Mouse (Mus musculus) limb, embryonic 15.5 days (tissue): ENCODE measurements around the gene Homer3. TPM values are rescaled to one million over a fixed set of nuclear protein-coding genes. Genes with fewer than 3 reads are reported as not detected.

Experiments
- ATAC-seq: fragments of 200-750 bp; cut with Nextera tagmentation; 2 replicates; pipeline ENCODE4 v1.8.0; 2017; ENCODE audit warnings: low read depth, moderate TSS enrichment; ENCODE audit not compliant: insufficient number of reproducible peaks, low FRiP score, low TSS enrichment
- H3K27ac ChIP-seq: fragments of 300-500 bp; sonication (generic); 2 replicates; pipeline ENCODE4 v1.5.1; 2015; ENCODE audit warnings: moderate library complexity, mild to moderate bottlenecking, inconsistent platforms
- H3K27me3 ChIP-seq: fragments of 300-500 bp; sonication (generic); 2 replicates; pipeline ENCODE4 v1.6.1; 2015; ENCODE audit warnings: inconsistent platforms
- H3K36me3 ChIP-seq: fragments of 300-500 bp; sonication (generic); 2 replicates; pipeline ENCODE4 v1.6.1; 2015; ENCODE audit warnings: inconsistent platforms
- H3K4me1 ChIP-seq: fragments of 300-500 bp; sonication (generic); 2 replicates; pipeline ENCODE4 v1.6.1; 2015; ENCODE audit warnings: inconsistent platforms
- H3K4me2 ChIP-seq: fragments of 300-500 bp; sonication (generic); 2 replicates; pipeline ENCODE4 v1.6.1; 2015; ENCODE audit warnings: mild to moderate bottlenecking, inconsistent platforms
- H3K4me3 ChIP-seq: fragments of 300-500 bp; sonication (generic); 2 replicates; pipeline ENCODE4 v1.5.1; 2015; ENCODE audit warnings: mild to moderate bottlenecking, inconsistent platforms
- H3K9ac ChIP-seq: fragments of 300-500 bp; sonication (generic); 2 replicates; pipeline ENCODE4 v1.6.1; 2015; ENCODE audit warnings: inconsistent platforms
- H3K9me3 ChIP-seq: fragments of 300-500 bp; sonication (generic); 2 replicates; pipeline ENCODE4 v1.6.1; 2016; ENCODE audit warnings: inconsistent platforms
- WGBS: fragments of 180-500 bp; shearing (Covaris S2); methylation state at CpG from one replicate; pipeline ENCODE4 v1.1.7; 2015; 5-methylcytosine and 5-hydroxymethylcytosine counted together
- polyA plus RNA-seq: library from polyadenylated mRNA; unstranded; fragments of >200 nt; fragmentation: Nextera tagmentation; extraction: Ambion mirVana; gene quantifications from 2 replicates; pipeline ENCODE4 v1.2.1, GENCODE M21; 2015

Homer3 gene
- polyA plus RNA-seq, 1 experiment from 2014 or later = 40.7 TPM

GRCm38 (mm10) chr8:70327512-70327911 lies 44.9 kb downstream of the Homer3 start:
- 89% methylated on average over 6 of the region's 6 CpGs for WGBS
- H3K36me3 ChIP-seq = peaks cover 49% of the 10 kb centered on the region
- no peak overlapping the region for H3K9ac ChIP-seq
- H3K4me1 ChIP-seq = peaks cover 34% of the 10 kb centered on the region
- H3K4me2 ChIP-seq = no peak overlapping the region
- H3K4me3 ChIP-seq = no peak overlapping the region
- H3K9me3 ChIP-seq = no peaks in the 10 kb centered on the region
- no peak for ATAC-seq
- H3K27me3 ChIP-seq = 0 out of 2 replicates have a peak, but pooled peaks cover 10% of the 10 kb centered on the region
- H3K27ac ChIP-seq = no peak overlapping the region

GRCm38 (mm10) chr8:70329124-70329834 lies 46.7 kb downstream of the Homer3 start, which contains the start of gene Gdf1:
Gene Gdf1, plus strand, starts transcription at chr8:70329817.
- Histone ChIP-seq H3K4me2 (peak within 1 kb of the TSS; percentile 36), H3K4me1 (peaks cover 33% of the 10 kb centered on the region), H3K9me3 (no peaks in the 10 kb centered on the region), H3K27ac (no peak within 1 kb of the TSS), H3K27me3 (0 out of 2 replicates have a peak, but pooled peaks cover 10% of the 10 kb centered on the region), H3K36me3 (peaks cover 51% of the 10 kb centered on the region), H3K9ac (no peak within 1 kb of the TSS), H3K4me3 (peak within 1 kb of the TSS; percentile 11)
- no peak for ATAC-seq
- WGBS = 30% methylated on average over 14 of the region's 14 CpGs

- WGBS = 13% methylated on average over 45 of the region's 45 CpGs
- Histone ChIP-seq H3K4me3 (peak overlapping the region; percentile 11), H3K9me3 (no peaks in the 10 kb centered on the region), H3K36me3 (peaks cover 52% of the 10 kb centered on the region), H3K9ac (no peak overlapping the region), H3K4me2 (peak overlapping the region; percentile 36), H3K27me3 (0 out of 2 replicates have a peak, but pooled peaks cover 10% of the 10 kb centered on the region), H3K4me1 (peaks cover 33% of the 10 kb centered on the region), H3K27ac (no peak overlapping the region)
- 0 out of 2 replicates have a peak, but pooled peaks have one; percentile 2 for ATAC-seq
Observed at GRCm38 (mm10) chr8:70329835-70330740, 47.5 kb downstream of the Homer3 start.

GRCm38 (mm10) chr8:70330741-70331364 lies 48.2 kb downstream of the Homer3 start:
- Histone ChIP-seq H3K4me1 (peaks cover 33% of the 10 kb centered on the region), H3K27ac (no peak overlapping the region), H3K9ac (no peak overlapping the region), H3K27me3 (0 out of 2 replicates have a peak, but pooled peaks cover 10% of the 10 kb centered on the region), H3K4me2 (peak overlapping the region; percentile 36), H3K4me3 (peak overlapping the region; percentile 11), H3K36me3 (peaks cover 56% of the 10 kb centered on the region), H3K9me3 (no peaks in the 10 kb centered on the region)
- 38% methylated on average over 53 of the region's 53 CpGs for WGBS
- peak; percentile 73 for ATAC-seq

GRCm38 (mm10) chr8:70331526-70331925 lies 48.9 kb downstream of the Homer3 start:
- H3K27ac ChIP-seq = no peak overlapping the region
- no peak overlapping the region for H3K4me3 ChIP-seq
- 76% methylated on average over 19 of the region's 19 CpGs for WGBS
- no peak for ATAC-seq
- H3K4me2 ChIP-seq = no peak overlapping the region
- no peaks in the 10 kb centered on the region for H3K9me3 ChIP-seq
- H3K9ac ChIP-seq = no peak overlapping the region
- H3K27me3 ChIP-seq = 0 out of 2 replicates have a peak, but pooled peaks cover 10% of the 10 kb centered on the region
- H3K36me3 ChIP-seq = peaks cover 60% of the 10 kb centered on the region
- H3K4me1 ChIP-seq = peaks cover 33% of the 10 kb centered on the region

GRCm38 (mm10) chr8:70332070-70332877 lies 49.6 kb downstream of the Homer3 start:
- peaks cover 33% of the 10 kb centered on the region for H3K4me1 ChIP-seq
- peaks cover 65% of the 10 kb centered on the region for H3K36me3 ChIP-seq
- no peak overlapping the region for H3K4me3 ChIP-seq
- H3K9me3 ChIP-seq = no peaks in the 10 kb centered on the region
- H3K9ac ChIP-seq = no peak overlapping the region
- H3K27me3 ChIP-seq = 0 out of 2 replicates have a peak, but pooled peaks cover 10% of the 10 kb centered on the region
- 0 out of 2 replicates have a peak overlapping the region, but pooled peaks have one; percentile 0 for H3K4me2 ChIP-seq
- 0 out of 2 replicates have a peak overlapping the region, but pooled peaks have one; percentile 50 for H3K27ac ChIP-seq
- peak; percentile 60; the same call in 1 of the 2 replicates for ATAC-seq
- 30% methylated on average over 38 of the region's 41 CpGs for WGBS

- Histone ChIP-seq H3K4me1 (peaks cover 33% of the 10 kb centered on the region), H3K36me3 (peaks cover 65% of the 10 kb centered on the region), H3K4me2 (no peak overlapping the region), H3K27ac (no peak overlapping the region), H3K9me3 (no peaks in the 10 kb centered on the region), H3K9ac (no peak overlapping the region), H3K4me3 (no peak overlapping the region), H3K27me3 (0 out of 2 replicates have a peak, but pooled peaks cover 10% of the 10 kb centered on the region)
- 95% methylated on average over 6 of the region's 6 CpGs for WGBS
- no peak for ATAC-seq
Observed at GRCm38 (mm10) chr8:70332878-70333202, 50.2 kb downstream of the Homer3 start.

GRCm38 (mm10) chr8:70338931-70339330 lies 56.3 kb downstream of the Homer3 start:
- Histone ChIP-seq H3K4me3 (no peak overlapping the region), H3K27me3 (no peaks in the 10 kb centered on the region), H3K27ac (no peak overlapping the region), H3K4me2 (no peak overlapping the region), H3K9me3 (no peaks in the 10 kb centered on the region), H3K36me3 (peaks cover 100% of the 10 kb centered on the region), H3K9ac (no peak overlapping the region), H3K4me1 (peaks cover 9% of the 10 kb centered on the region)
- 89% methylated on average over 7 of the region's 7 CpGs for WGBS
- no peak for ATAC-seq

- WGBS = 94% methylated on average over 7 of the region's 7 CpGs
- Histone ChIP-seq H3K9ac (no peak overlapping the region), H3K27me3 (no peaks in the 10 kb centered on the region), H3K4me1 (peaks cover 16% of the 10 kb centered on the region), H3K36me3 (peaks cover 87% of the 10 kb centered on the region), H3K4me2 (no peak overlapping the region), H3K9me3 (no peaks in the 10 kb centered on the region), H3K4me3 (no peak overlapping the region), H3K27ac (no peak overlapping the region)
- no peak for ATAC-seq
Observed at GRCm38 (mm10) chr8:70340659-70341058, 58.0 kb downstream of the Homer3 start.

- H3K27ac ChIP-seq = no peak overlapping the region
- no peak overlapping the region for H3K9ac ChIP-seq
- no peaks in the 10 kb centered on the region for H3K9me3 ChIP-seq
- no peaks in the 10 kb centered on the region for H3K27me3 ChIP-seq
- peaks cover 87% of the 10 kb centered on the region for H3K36me3 ChIP-seq
- H3K4me3 ChIP-seq = no peak overlapping the region
- no peak for ATAC-seq
- H3K4me1 ChIP-seq = peaks cover 21% of the 10 kb centered on the region
- no peak overlapping the region for H3K4me2 ChIP-seq
- WGBS = 85% methylated on average over 14 of the region's 14 CpGs
Observed at GRCm38 (mm10) chr8:70342007-70342406, 59.4 kb downstream of the Homer3 start.

GRCm38 (mm10) chr8:70343076-70343475 lies 60.4 kb downstream of the Homer3 start:
- H3K4me3 ChIP-seq = no peak overlapping the region
- H3K9me3 ChIP-seq = no peaks in the 10 kb centered on the region
- no peaks in the 10 kb centered on the region for H3K27me3 ChIP-seq
- peaks cover 24% of the 10 kb centered on the region for H3K4me1 ChIP-seq
- ATAC-seq = no peak
- no peak overlapping the region for H3K9ac ChIP-seq
- no peak overlapping the region for H3K27ac ChIP-seq
- peaks cover 82% of the 10 kb centered on the region for H3K36me3 ChIP-seq
- WGBS = 37% methylated on average over 7 of the region's 7 CpGs
- no peak overlapping the region for H3K4me2 ChIP-seq
